Mouse (Mus musculus) adrenal gland, postnatal 0 days (tissue): ENCODE results near the gene Bcap31. TPM values are rescaled to one million over a fixed set of nuclear protein-coding genes. Genes with fewer than 3 reads are reported as not detected.

Experiments
- polyA plus RNA-seq: library from polyadenylated mRNA; unstranded; fragments of >200 nt; fragmentation: Nextera tagmentation; extraction: Ambion mirVana; gene quantifications from 2 replicates; pipeline ENCODE4 v1.2.1, GENCODE M21; 2015

Gene Bcap31
- 247 and 325 TPM in 2 replicates for polyA plus RNA-seq

DNA sequence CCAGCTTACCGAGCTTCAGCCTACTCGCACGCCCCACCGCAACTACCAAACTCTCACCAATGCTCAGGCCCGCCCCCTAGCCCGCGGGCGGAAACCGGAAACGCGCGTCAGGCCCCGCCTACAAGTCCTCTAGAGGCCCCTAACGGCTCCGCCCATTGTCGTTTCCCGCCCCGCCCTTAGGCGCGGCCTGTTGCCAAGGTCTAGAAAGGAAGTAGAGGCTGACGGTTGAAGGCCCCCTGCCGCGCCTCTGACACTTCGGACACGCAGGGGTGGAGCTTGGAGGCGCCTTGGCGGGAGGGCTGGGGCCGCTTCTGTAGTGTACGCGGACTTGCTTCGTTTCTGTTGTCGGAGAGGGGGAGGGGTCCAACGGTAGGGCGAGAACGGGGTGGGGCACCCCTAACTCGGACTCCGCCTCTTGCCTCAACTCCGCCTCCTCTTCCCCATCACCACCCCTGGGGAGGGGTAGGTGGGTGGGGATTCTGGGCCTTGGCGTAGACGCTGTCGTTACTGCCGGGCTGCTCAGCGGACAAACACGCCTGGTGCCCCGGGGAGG lies at the start of gene Bcap31, which contains the start of gene Abcd1:
Gene Bcap31, minus strand, starts transcription at position 67 of the 553 bp plus-strand sequence.
Gene Abcd1, plus strand, starts transcription at position 489 of the 553 bp plus-strand sequence.

DNA sequence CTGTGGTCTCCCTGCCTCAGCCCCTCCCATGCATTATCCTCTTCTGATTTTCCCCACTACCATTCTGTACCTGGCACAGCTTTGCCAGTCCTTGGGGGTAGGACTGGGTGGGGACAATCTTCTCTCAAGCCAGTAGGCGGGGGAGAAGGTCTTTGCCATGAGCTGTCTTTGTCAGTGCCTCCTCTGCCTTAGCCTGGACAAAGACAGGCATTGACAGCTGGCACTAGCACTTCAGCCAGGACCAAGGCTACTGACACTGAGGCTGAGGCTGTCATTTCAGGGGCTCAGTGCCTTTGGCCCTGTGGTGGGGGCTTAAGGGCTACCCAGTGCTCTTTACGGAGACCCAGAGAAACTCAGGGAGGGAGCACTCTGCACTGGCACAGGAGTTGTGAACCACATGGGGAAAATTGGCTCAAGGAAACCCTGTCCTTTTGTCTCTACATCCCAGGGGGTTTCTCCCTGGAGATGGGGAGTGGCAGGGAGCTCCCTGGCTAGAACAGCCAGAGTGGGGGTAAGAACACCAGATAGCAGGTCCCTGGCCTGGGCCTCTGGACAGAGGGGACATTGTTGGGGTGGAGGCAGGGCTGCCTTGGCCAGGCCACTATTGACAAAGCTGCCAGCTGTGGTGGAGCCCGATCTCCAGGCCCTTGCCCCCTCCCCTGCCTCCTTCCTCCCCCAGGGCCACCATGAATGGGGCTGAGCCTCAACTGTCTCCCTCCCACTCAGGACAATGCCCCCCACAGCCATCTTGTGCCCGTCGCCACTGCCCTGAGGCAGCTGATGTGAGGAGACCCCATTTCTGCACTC lies 40.6 kb upstream of the Bcap31 start, which contains the start of gene Plxnb3:
Gene Plxnb3, plus strand, starts transcription at position 757 of the 807 bp plus-strand sequence.

DNA sequence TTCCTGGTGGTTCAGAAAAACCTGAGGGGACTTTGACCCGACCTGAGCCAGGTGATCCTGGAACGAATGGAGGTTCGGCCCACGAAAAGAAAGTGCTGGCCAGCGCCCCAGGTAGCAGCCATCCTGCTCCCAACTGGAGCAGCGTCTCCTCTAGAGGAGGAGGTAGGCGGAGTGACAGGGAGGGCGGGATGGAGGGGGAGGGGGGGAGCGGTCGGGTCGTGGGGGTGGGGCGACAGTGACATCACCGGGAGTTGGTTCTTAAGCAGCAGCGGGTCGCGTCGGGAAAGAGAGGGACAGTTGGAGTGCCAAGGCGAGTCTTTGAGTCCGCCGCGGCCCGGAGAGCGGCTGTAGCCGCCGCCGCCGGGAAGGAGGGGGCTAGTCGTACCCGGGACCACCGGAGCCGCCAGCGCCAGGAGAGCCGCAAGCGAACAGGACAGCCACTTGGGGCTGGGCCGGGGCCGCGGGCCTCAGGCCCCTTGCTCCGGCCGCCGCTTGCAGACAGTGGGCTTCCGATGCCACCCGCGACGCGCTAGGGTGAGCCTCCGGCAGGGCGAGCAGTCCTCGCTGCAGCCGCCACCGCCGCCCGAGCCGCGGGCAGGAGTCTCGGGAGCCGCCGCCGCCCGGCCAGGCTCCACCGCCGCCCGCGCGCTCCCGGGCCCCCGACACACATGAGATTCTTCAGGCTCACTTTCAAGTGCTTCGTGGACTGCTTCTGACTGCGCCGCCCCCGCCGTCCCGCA lies 42.9 kb downstream of the Bcap31 start, which contains the start of gene Slc6a8:
Gene Slc6a8, plus strand, starts transcription at position 272 of the 740 bp plus-strand sequence.

DNA sequence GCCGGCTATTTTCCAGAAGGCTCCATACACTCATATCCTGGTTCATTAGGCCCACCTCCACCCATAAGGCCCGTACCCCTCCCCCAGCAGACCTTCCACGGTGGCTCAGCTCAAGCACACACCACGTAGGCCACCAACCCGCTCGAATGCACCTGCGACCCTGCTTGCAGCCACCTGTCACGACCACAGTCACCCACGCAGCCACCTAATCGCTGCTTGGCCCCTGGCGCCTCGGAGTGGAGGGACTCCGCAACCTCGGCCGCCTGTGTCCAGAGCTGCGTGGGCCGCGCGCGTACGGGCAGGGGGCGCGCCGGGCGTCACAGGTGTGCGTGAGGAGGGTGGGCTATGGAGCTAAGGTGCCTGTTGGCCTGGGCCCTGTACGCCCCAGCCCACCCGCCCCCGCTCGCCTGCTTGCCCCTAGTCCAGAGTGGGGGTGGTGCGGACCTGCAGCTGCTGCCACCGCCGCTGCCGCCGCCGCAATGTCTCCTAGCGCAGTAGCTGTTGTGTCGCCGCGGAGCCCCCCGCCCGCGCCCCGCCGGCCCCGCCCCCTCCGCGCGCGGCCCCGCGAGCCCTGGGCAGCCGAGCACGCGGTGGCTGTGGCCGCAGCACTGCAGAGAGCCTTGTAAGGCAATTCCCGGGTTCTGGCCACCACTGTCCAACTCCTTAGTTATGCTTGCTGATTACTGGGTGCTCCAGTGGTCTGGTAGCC lies 56.2 kb downstream of the Bcap31 start, which contains the start of gene Pnck:
Gene Pnck, minus strand, starts transcription at position 543 of the 709 bp plus-strand sequence.

DNA sequence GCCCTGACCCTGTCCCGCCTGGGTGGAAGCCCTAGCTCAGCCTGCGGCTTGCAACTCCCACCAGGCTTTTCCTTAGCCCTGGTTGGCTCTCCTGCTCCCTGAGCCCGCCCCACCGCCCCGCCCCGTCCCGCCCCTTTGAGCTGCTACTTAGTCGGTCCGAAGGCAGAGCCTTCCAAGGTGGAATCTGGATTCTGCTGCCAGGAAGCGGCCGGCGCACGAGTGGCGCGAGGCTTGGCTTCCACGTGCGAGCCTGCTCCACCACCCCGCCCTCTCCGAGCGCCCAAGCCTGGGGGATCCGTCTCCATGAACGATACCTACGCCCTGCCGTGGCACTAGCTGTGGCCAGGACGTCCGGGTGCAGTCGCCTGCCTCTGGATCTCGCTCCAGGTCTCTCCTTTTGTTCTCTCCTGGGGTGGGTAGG lies 76.7 kb downstream of the Bcap31 start, which contains the start of gene Dusp9:
Gene Dusp9, plus strand, starts transcription at position 165 of the 421 bp plus-strand sequence.

Other genes starting within 250 kb of the Bcap31 start
- 128 and 200 TPM in 2 replicates for gene Bgn, start 232.6 kb downstream of the Bcap31 start, polyA plus RNA-seq
- 1.7 and 4.0 TPM in 2 replicates for gene Atp2b3, start 213.1 kb downstream of the Bcap31 start, polyA plus RNA-seq
- 1.3 and 1.9 TPM in 2 replicates for gene Dusp9, start 76.8 kb downstream of the Bcap31 start, polyA plus RNA-seq
- gene Pnck, start 56.1 kb downstream of the Bcap31 start, polyA plus RNA-seq: 21.9 and 26.7 TPM in 2 replicates
- 5.1 and 6.5 TPM in 2 replicates for gene Slc6a8, start 43.0 kb downstream of the Bcap31 start, polyA plus RNA-seq
- 13.7 and 17.9 TPM in 2 replicates for gene Abcd1, start 422 bp upstream of the Bcap31 start, polyA plus RNA-seq
- gene Plxnb3, start 40.9 kb upstream of the Bcap31 start, polyA plus RNA-seq: 0.84 and 1.1 TPM in 2 replicates
- gene Srpk3, start 58.2 kb upstream of the Bcap31 start, polyA plus RNA-seq: 0.60 and 1.4 TPM in 2 replicates
- gene Idh3g, start 70.7 kb upstream of the Bcap31 start, polyA plus RNA-seq: 175 and 260 TPM in 2 replicates
- gene Ssr4, start 70.9 kb upstream of the Bcap31 start, polyA plus RNA-seq: 368 and 460 TPM in 2 replicates
- gene Pdzd4, start 108.8 kb upstream of the Bcap31 start, polyA plus RNA-seq: 0.47 and 0.80 TPM in 2 replicates
- gene Avpr2, start 175.9 kb upstream of the Bcap31 start, polyA plus RNA-seq: 0.14 and 0.32 TPM in 2 replicates
- 12.5 and 39.4 TPM in 2 replicates for gene L1cam, start 179.9 kb upstream of the Bcap31 start, polyA plus RNA-seq
- gene Arhgap4, start 205.7 kb upstream of the Bcap31 start, polyA plus RNA-seq: 1.3 and 2.4 TPM in 2 replicates
- gene Naa10, start 205.8 kb upstream of the Bcap31 start, polyA plus RNA-seq: 78.0 and 87.4 TPM in 2 replicates
- 37.8 and 46.5 TPM in 2 replicates for gene Renbp, start 214.7 kb upstream of the Bcap31 start, polyA plus RNA-seq